Mouse (Mus musculus) kidney, adult 2 months (tissue): ENCODE data around the gene Pak7.

Source experiments
- CTCF ChIP-seq: fragments of 200-500 bp; conservative IDR thresholded peaks from 2 replicates; pipeline ENCODE4 v1.5.1; 2011; ENCODE audit warnings: low read depth, mild to moderate bottlenecking, control low read depth, low read length, moderate library complexity, mixed read lengths; ENCODE audit not compliant: insufficient read depth, insufficient read length
- POLR2A ChIP-seq: fragments of 200-500 bp; IDR thresholded peaks from one replicate; pipeline ENCODE4 v1.6.1; 2011; ENCODE audit warnings: low read depth, low read length, control low read depth

- TF ChIP-seq CTCF = no peak
- no peak for TF ChIP-seq POLR2A
These were observed 274.4 kb downstream of the Pak7 start for GRCm38 (mm10) chr2:136113374-136113773.
